Mouse (Mus musculus) left cerebral cortex, adult 18-20 months (tissue): ENCODE results near the gene Lpin2. TPM values are rescaled to one million over a fixed set of nuclear protein-coding genes. Genes with fewer than 3 reads are reported as not detected.

Source experiments
- DNase-seq, 2 experiments: peaks; one replicate each; pipeline ENCODE4 v3.0.0; 2021 to 2022; ENCODE audit warnings: low spot score in 2 of 2, mixed read lengths in 1 of 2
- total RNA-seq, 2 experiments: library from RNA; stranded (reverse); gene quantifications; 2 replicates each; pipeline ENCODE4 v1.2.3; 2021

Gene Lpin2
- total RNA-seq, 2 experiments from 2014 or later: 77.7 to 89.3 TPM

DNA sequence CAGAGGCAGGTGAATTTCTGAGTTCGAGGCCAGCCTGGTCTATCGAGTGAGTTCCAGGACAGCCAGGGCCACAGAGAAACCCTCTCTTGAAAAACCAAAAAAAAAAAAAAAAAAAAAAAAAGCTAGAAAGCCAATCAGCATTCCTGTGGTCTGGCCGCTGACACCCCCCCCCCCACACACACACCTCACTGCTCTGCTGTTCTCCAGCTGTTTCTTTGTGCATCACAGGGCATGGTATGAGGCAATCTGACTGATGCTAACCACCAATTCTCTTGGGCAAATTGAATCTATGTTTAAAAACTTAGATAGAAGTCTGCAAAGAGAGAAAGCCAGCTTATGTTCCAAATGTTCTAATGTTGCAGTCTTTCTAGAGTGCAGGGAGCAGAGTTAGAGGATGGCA, 14.1 kb downstream of the Lpin2 start:
- DNase-seq: no peak

DNA sequence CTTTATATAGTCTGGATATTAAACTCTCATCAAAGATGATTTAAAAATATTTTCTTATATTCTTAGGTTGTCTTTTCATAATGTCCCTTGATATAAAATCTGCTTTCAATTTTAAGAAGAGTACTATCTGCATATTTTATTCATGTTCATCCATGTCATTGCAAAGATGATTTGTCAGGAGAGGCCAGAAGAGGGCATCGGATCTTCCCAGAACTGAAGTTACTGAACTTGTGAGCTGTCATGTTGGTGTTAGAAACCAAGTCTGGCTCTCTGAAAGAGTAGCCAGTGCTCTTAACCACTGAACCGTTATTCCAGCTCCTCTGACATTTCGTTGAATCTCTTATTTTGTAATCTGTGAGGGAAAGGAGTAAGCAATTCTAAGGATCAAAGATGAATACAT, 17.0 kb downstream of the Lpin2 start:
- DNase-seq: no peak

DNA sequence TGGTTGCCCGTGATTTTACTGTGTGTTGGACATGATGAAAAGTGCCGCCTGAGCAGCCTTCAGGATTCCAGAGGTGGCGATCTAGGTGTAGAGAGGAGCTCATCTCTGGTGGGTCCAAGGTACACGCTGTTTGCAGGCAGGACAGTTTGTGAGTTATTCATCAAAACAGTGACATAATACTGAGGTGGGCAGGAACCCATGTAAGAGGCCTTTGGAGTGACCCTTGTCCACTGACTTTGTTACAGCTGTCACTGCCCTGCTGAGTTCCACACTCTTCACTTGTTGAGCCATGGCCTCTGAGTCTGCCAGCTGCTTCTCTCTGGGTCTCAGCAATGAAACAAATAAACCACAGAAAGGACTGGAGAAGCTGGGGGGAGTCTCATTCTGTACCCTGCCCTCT, 19.8 kb downstream of the Lpin2 start:
- no peak for DNase-seq

DNA sequence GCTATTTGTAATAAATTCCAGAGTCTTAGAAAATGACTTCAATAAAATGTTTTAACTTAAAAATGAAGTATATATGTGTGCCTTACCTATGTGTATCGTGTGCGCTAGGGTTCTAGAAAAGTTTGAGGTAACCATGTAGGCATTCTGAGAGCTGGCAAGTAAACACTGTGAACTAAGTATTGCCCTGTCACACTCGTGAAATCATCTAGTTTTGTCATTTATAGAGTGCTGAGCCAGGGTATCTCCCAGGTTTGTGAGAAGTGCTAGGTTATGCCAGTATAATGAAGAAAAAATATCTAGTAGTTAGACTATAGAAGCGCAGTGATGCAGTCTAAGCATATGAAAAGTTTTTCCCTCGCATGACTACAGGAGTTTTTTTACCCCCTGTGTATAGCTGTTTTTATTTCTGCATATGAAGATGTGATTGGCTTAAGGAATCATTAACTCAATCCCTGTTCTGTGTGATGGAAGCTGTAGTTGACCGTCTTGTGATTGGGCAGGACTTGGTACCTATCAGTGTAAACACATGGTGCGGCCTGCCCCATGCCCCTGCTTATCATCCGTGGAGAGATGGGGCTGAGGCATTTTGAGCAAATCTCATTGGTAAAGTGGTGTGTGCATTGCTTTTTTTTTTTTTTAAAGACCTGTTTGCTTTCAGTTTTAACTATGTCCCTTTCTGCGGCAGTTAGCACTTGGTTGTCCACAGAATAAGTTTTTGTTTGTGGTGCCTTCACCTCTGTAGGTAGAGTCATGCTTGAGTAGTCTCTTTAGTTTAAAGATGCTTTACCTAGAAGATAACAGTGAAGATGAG, 21.8 kb downstream of the Lpin2 start:
- no peak for DNase-seq

DNA sequence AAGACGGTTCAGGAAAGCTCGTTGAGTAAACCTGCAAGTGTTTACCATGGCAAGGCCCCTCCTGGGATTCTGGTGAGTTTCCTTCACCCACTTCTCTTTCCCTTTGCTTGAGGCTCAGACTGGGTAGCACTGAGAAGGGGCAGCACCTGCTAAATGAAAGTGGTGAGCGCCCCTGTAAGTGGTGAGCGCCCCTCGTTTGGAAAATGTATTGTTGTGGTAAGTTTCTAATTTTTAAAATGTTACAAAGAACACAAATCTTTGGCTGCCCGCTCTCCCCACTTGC, 22.4 kb downstream of the Lpin2 start:
- no peak for DNase-seq

DNA sequence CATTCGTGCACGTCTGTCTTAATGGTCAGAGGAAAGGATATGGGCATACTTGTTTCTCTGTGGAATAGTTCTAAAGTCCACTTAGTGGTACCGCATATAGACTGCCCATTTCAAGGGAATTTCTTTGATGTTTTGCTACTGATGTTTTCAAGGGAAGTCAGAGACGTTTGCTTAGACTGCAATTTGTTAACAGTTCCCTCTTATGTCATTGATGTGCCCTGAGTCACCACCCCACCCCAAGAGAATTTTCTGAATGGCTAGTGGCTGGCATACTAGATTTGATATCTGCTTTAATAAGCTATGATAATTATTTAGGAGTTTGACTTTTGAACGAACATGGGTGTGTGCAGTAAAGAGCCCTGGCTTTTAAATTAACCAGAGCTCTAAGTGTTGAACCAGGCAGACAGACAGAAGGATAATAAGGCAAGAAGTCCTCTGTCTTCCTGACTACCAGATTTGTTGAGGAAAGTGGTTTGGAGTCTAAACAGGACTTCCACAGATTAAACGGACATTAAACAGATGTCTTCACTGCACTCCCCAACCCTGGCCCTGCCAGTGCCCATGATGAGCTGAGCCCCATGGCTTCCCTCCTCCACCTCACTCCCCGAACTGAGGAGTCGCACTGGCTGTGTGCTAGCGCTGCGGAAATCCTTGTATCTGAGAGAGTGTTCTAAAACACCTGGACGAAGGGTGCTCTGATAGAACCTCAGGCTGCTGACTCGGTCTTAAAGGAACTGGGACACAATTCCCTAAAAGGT, 24.0 kb downstream of the Lpin2 start:
- DNase-seq: no peak

DNA sequence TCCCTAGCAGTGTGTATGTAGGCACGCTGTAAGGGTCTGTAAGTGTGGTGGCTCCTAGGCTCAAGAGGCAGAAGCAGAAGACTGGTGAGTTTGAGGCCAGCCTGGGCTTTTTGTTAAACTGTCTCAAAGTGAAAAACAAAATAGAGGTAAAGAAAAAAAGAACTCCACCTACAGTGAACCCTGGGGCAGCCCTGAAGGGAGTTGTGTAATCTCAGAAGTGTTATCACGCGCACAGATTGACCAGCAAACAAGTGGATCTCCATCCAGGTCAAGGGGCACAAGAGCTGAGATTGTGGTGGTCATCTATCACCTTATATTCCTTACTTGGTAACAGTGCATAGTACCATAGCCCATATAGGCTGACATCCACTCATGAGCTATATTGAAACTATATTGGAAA, 24.9 kb downstream of the Lpin2 start:
- no peak for DNase-seq

DNA sequence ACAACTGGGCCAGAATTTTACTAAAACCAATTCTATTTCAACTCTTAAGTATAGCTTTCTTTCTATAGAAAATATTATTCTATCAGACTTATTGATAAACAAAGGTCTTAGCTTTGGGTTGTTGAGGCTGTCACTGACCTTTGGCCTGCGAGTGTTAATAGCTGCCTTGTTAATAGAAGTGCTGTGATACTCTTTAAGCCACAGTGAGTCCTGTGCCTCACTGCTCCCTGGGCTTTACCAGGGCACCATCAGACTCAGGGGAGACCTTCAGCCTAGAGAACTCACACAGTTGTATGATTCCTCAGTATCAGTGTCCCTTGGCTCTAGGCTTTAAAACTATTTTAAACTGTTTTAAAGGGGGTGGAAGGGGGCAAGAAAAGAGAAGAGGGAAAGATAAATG, 26.0 kb downstream of the Lpin2 start:
- DNase-seq: no peak

DNA sequence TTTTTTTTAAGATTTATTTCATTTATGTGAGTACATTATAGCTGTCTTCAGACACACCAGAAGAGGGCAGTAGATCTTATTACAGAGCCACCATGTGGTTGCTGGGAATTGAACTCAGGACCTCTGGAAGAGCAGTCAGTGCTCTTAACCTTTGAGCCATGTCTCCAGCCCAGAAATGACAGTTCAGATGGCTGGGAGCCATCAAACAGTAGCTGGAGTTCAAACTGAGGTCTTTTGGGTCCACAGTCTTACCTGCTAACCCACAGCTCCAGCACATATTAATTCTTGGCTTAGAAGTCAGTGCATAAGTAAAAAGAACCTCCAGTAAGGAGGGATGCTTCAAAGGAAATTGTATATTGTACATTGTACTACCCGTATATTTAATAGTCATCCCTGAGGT, 26.6 kb downstream of the Lpin2 start:
- DNase-seq: no peak

DNA sequence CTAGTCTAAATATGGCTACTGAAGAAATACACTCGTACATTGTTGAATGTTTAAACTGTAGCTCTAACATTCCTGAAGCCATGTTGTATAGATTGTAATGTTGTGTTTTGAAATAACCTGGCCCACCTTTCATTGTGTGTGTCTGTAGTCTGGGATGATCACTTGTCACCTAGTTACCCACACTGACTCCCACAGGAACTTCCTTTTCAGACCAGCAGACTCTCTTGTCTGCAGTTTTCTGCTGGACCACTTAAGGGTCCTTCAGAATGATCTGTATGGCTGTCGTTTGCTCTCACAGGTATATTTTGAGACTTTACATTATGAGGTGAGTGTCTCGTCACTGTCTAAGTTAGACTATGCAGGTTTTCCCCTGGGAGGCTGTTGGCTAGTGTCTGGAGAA, 27.6 kb downstream of the Lpin2 start:
- DNase-seq: no peak

DNA sequence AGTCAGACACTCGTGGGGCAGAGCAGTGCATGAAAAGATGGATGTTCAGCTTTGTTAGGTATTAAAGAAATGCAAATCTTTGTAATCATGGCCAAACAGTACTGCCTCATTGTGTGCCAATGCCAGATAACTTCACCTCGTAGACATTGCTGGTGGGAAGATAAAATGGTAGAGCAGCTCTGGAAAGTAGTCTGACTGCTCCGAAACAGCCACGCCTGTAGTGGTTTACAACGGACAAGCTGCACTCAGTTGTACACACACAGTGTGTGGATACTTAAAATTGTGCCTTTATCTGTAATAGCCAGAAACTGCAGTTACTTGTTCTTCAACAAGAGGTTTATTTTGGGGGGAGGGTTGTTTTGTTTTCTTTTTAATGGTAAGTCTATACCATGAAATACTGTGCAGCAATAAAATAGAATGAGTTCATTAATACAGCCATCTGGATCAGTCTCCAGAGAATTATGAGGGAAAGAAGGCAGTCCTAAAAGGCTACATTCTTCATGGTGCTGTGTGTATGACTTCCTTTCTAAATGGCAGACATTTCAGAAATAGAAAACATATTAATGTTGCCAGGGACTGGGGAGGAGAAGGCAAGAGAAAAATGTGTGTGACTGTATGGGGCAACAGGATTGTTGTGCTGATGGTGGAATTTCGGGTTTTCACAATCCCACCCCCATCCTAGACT, 29.7 kb downstream of the Lpin2 start:
- DNase-seq: no peak

DNA sequence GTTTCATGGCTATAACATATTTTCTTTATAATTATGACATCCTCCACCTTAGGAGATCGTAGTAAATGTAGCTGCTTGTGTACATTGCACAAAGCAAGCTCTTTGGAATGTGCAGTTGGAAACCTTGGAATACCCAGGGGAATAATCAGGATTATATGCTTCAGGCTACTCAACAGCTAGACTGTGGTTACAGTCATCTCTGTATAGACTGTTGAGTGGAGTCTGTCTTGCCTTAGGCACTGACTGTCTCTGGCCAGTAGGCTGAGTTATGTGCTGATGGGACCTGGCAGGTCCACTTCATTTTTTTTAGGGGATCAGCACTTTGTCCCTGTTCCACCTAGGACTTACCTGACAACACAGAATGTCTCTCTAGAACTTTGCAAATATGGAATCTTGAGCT, 31.3 kb downstream of the Lpin2 start:
- no peak for DNase-seq

DNA sequence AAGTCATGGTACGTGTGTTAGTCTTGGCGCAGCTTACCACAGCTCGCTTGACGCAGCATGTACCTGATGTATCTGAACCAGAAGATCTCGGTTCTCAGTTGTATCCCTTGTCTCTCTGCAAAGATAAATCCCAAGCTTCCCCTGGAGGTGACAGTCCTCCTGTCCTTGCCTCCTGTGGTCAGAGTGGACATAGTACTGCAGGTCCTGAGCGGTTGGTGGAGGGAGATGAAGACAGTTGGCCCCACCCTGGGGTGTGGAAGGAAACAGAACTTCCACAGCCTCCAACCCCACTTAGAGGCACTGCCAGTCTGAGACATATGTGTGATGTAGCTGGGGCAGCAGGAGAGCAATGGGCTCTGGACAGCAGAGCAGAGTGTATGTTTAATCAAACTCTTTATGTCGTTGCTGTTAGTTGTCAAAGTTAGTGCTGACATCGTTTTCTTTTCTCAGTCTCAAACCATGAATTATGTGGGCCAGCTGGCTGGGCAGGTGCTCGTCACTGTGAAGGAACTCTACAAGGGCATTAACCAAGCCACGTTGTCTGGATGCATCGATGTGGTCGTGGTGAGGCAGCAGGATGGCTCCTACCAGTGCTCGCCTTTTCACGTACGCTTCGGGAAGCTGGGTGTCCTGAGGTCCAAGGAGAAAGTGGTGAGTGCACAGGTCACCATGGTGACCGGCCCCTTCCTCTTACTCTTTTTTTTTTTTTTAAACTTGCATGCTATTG, 32.3 kb downstream of the Lpin2 start:
- DNase-seq: no peak

DNA sequence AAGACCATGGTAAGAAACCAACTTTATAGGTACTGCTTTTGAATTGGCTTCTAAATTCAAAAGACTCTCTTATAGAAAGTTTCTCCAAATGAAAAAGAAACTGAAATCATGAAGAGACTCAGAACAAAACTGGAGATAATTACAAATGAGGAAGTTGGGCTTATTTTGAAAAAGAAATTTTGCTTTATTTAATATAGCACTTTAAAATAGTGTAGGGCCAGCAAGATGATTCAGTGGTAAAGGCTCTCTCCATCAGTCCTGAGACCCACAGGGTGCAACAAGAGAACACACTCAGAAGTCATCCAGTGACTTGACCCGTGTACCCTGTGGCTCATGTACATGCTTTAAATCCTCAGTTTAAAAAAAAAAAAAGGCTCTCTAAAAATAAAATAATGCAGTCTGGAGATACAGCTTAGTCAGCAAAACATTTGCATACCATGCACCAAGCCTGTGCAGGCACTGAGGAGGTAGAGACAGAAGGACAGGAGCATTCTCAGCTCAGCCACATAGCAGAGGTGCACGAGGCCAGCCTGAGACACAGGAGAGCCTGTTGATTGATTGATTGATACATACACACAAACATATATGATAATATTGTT, 33.0 kb downstream of the Lpin2 start:
- DNase-seq: no peak

DNA sequence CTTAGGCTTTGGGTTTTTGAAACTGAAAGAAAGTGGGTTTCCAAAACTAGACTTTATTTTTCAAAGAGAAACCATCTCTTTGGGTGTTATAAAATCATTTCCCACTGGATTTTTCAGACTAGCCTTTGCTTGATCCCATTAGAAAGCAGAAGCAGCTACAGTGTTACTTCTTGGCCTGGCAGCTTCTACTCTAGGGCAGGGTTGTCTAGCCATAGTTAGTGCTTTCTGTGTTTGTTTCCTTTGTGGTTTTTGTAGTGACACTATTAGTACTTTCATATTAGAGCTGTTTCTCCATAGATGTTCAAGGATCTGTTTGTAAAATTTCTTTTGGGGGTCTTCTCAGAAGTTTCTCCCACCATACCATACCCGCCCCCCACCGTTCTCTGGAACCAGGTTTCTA, 33.9 kb downstream of the Lpin2 start:
- no peak for DNase-seq

DNA sequence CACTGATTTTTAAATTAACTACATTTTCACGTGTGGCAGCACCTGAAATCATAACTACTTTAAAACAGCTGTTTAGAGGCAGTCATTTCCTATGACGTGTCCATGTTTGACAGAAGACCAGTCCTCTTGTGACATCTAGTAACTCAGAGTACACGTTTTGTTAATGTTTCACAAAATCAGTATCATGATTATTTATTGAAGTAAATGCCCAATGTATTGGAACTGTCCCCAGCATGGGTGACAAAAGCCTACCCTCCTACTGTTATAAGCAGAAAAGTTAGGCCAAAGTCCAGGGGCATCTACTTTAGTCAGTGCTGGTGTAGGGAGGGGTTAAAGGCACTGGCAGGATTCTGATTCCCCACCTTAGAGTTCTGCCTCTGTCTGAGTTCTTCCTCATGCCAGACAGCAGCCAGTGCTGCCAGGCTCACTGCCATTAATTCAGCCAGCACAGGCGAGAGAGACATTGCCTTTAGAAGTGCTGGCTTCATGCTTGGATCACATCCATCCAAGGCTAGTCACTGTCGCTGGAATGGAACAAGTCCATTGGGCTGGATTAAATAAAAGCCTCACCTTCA, 34.8 kb downstream of the Lpin2 start:
- DNase-seq: no peak

DNA sequence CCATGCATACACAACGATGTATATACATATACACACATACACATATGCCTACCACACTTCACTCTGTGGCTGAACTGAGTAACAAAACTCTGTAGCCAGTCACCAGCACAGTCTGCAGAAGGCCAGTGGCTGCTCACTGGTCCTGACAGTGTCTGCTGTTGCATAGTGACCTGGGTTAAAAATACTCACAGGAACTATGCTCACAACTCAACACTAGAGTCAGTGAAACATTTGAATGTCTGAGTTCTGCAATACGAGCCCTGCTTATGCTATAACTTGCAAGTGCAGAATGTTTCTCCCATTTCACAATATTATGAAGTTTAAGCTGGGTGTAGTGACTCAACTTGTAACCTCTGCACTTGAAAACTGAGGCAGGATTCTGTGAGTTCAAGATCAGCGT, 39.0 kb downstream of the Lpin2 start:
- no peak for DNase-seq

DNA sequence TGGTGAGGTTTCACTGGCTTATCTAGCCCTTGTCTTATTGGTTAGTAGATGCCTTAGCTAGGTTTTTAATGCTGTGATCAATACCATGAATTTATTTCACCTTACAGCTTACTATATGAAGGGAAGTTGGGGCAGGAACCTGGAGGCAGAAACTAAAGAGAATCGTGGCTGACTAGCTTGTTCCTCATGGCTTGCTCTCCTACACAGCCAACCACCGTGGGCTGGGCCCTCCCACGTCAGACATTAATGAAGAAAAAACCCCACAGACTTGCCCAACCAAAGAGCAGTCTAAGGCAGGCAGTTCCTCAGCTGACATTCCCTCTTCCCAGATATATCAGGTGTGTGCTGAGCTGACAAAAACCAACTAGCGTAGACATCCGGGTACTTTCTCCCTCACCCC, 41.3 kb downstream of the Lpin2 start:
- peak in 1 of 2 experiments; percentile 21 for DNase-seq

DNA sequence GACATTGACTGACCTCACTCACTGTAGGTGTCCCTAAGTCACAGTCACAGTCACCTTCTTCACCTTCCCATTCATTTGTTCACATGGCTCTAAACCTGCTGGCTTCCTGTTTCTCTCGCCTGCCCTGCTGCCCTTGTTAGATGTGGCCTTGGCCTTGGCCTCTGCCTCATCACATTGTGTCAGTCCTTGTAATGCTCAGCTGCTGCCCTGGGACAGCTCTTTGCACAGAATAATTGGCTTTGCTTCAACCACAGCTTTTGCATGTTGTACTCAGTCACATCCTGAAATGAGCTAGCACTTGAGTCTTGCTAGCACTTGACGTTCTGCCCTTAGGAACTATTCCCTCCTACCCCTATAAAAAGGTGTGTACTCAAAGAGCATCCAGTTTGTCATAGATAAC, 42.2 kb downstream of the Lpin2 start:
- DNase-seq: no peak

DNA sequence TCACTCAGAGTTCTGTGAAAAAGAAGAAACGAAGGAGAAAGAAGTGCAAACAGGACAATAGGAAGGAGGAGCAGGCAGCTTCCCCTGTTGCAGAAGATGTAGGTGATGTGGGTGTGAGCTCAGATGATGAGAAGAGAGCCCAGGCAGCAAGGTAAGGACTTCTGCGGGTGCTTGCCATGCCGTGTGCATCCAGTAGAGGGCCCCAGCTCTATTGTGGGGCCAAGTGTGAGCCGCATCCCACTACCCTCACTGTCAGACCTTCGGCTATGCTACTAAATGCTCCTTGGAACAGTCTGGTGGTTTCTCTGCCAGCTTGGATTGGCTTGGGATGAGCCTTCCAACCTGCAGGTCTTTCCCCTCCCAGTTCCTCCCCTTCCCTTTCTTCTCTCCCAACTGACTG, 42.7 kb downstream of the Lpin2 start:
- DNase-seq: peak in 1 of 2 experiments; percentile 34
